Mouse (Mus musculus): ENCODE measurements around the gene Ifnl2. TPM values are rescaled to one million over a fixed set of nuclear protein-coding genes. Genes with fewer than 3 reads are reported as not detected.

Gene Ifnl2
- polyA plus RNA-seq (2015; fragmentation: Illumina TruSeq; extraction: RNeasy Lipid Tissue Mini Kit (QIAGEN cat#74804); ENCODE audit: low read depth, low replicate concordance) = not detected

DNA sequence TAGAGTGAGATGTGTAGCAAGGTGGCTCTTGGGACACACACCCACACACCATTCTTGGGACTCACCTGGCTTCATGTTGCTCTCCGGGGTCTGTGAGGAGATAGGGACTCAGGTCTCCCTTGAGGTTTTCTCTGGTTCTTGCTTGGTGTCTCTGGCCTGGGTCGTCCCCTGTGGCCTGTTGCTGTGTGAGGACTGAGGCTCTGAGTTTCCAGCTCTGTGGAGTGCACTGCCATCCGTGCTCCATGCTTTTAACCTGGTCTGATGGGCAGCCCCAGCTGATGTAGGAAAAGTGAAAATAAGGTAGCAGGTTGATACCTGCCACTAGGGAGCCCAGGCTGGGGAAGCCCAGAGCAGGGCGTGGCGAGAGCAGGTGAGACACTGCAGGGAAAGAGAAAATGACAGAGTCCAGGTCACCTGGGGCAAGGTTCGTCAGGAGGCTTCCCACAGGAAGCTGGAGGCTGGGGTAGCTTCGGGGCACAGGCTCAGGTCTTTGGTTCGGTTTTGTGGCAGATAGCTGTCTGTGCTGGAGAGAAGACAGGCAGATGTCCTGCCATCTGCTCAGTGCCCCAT is at the start of gene Ifnl2:
TSS of gene Ifnl2 (minus strand) at position 51 of the 570 bp plus-strand sequence.

DNA sequence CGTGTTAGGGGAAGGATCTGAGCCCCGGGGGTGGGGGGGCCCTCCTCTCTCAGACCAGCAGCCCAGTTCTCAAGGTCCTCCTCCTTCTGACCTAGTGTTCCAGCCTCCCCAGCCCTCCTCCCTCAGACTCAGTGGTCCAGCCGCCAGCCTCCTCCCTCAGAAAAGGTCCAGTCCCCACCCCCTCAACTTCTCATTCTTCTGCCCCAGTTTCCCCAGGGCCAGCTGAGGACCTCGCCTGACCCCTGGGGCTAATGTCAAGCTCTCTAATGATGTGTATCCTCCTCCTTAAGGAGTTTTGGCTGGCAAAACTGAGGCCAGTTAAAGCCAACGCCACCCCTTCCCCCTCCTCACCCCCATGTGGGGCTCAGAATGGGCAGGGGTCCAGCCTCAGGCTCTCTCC is 36.9 kb upstream of the Ifnl2 start, which contains the start of gene Nccrp1:
TSS of gene Nccrp1 (minus strand) at position 101 of the 400 bp plus-strand sequence.

DNA sequence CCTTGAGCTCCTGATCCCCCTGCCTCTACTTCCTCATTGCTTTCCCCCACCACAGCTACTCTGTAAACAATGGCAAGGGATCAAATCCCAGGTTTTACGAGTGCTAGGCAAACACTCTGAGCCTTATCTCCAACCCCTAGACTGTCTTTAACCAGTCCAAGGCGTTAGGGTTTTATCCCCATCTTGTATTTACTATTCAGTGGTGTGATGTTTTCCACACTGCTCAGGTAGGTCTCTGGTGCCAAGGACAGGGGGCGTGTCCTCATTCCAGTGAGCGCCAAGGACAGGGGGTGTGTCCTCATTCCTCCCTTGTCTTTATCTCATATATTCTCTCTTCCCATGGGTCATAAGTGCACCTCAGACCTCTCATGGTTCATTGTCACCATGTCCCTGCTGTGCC is 30.3 kb upstream of the Ifnl2 start, which contains the start of gene Sycn:
TSS of gene Sycn (plus strand) at position 360 of the 400 bp plus-strand sequence.

DNA sequence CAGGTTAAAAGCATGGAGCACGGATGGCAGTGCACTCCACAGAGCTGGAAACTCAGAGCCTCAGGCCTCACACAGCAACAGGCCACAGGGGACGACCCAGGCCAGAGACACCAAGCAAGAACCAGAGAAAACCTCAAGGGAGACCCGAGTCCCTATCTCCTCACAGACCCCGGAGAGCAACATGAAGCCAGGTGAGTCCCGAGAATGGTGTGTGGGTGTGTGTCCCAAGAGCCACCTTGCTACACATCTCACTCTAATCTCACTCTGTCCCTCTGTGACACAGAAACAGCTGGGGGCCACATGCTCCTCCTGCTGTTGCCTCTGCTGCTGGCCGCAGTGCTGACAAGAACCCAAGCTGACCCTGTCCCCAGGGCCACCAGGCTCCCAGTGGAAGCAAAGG is 12.3 kb upstream of the Ifnl2 start, which contains the start of gene Ifnl3:
TSS of gene Ifnl3 (plus strand) at position 301 of the 400 bp plus-strand sequence.

Other genes with a start within 250 kb of the Ifnl2 start
- 47.8 TPM for gene Eid2, start 242.6 kb downstream of the Ifnl2 start, polyA plus RNA-seq (2015; fragmentation: Illumina TruSeq; extraction: RNeasy Lipid Tissue Mini Kit (QIAGEN cat#74804); ENCODE audit: low read depth, low replicate concordance)
- 25.0 TPM for gene Eid2b, start 232.7 kb downstream of the Ifnl2 start, polyA plus RNA-seq (2015; fragmentation: Illumina TruSeq; extraction: RNeasy Lipid Tissue Mini Kit (QIAGEN cat#74804); ENCODE audit: low read depth, low replicate concordance)
- gene Selenov, start 219.3 kb downstream of the Ifnl2 start, polyA plus RNA-seq (2015; fragmentation: Illumina TruSeq; extraction: RNeasy Lipid Tissue Mini Kit (QIAGEN cat#74804); ENCODE audit: low read depth, low replicate concordance) = 0.74 TPM
- gene Dll3, start 208.2 kb downstream of the Ifnl2 start, polyA plus RNA-seq (2015; fragmentation: Illumina TruSeq; extraction: RNeasy Lipid Tissue Mini Kit (QIAGEN cat#74804); ENCODE audit: low read depth, low replicate concordance) = 1.0 TPM
- gene Timm50, start 198.4 kb downstream of the Ifnl2 start, polyA plus RNA-seq (2015; fragmentation: Illumina TruSeq; extraction: RNeasy Lipid Tissue Mini Kit (QIAGEN cat#74804); ENCODE audit: low read depth, low replicate concordance) = 48.9 TPM
- 94.6 TPM for gene Supt5, start 171.7 kb downstream of the Ifnl2 start, polyA plus RNA-seq (2015; fragmentation: Illumina TruSeq; extraction: RNeasy Lipid Tissue Mini Kit (QIAGEN cat#74804); ENCODE audit: low read depth, low replicate concordance)
- 704 TPM for gene Rps16, start 159.8 kb downstream of the Ifnl2 start, polyA plus RNA-seq (2015; fragmentation: Illumina TruSeq; extraction: RNeasy Lipid Tissue Mini Kit (QIAGEN cat#74804); ENCODE audit: low read depth, low replicate concordance)
- gene Plekhg2, start 137.9 kb downstream of the Ifnl2 start, polyA plus RNA-seq (2015; fragmentation: Illumina TruSeq; extraction: RNeasy Lipid Tissue Mini Kit (QIAGEN cat#74804); ENCODE audit: low read depth, low replicate concordance) = 4.3 TPM
- 2.7 TPM for gene Zfp36, start 130.2 kb downstream of the Ifnl2 start, polyA plus RNA-seq (2015; fragmentation: Illumina TruSeq; extraction: RNeasy Lipid Tissue Mini Kit (QIAGEN cat#74804); ENCODE audit: low read depth, low replicate concordance)
- 31.3 TPM for gene Med29, start 117.7 kb downstream of the Ifnl2 start, polyA plus RNA-seq (2015; fragmentation: Illumina TruSeq; extraction: RNeasy Lipid Tissue Mini Kit (QIAGEN cat#74804); ENCODE audit: low read depth, low replicate concordance)
- gene Paf1, start 117.5 kb downstream of the Ifnl2 start, polyA plus RNA-seq (2015; fragmentation: Illumina TruSeq; extraction: RNeasy Lipid Tissue Mini Kit (QIAGEN cat#74804); ENCODE audit: low read depth, low replicate concordance) = 102 TPM
- 4.6 TPM for gene Gmfg, start 73.0 kb downstream of the Ifnl2 start, polyA plus RNA-seq (2015; fragmentation: Illumina TruSeq; extraction: RNeasy Lipid Tissue Mini Kit (QIAGEN cat#74804); ENCODE audit: low read depth, low replicate concordance)
- gene Lrfn1, start 58.5 kb downstream of the Ifnl2 start, polyA plus RNA-seq (2015; fragmentation: Illumina TruSeq; extraction: RNeasy Lipid Tissue Mini Kit (QIAGEN cat#74804); ENCODE audit: low read depth, low replicate concordance) = 38.2 TPM
- not detected for gene Ifnl3, start 12.4 kb upstream of the Ifnl2 start, polyA plus RNA-seq (2015; fragmentation: Illumina TruSeq; extraction: RNeasy Lipid Tissue Mini Kit (QIAGEN cat#74804); ENCODE audit: low read depth, low replicate concordance)
- gene Sycn, start 30.4 kb upstream of the Ifnl2 start, polyA plus RNA-seq (2015; fragmentation: Illumina TruSeq; extraction: RNeasy Lipid Tissue Mini Kit (QIAGEN cat#74804); ENCODE audit: low read depth, low replicate concordance) = not detected
- gene Nccrp1, start 36.8 kb upstream of the Ifnl2 start, polyA plus RNA-seq (2015; fragmentation: Illumina TruSeq; extraction: RNeasy Lipid Tissue Mini Kit (QIAGEN cat#74804); ENCODE audit: low read depth, low replicate concordance) = not detected
- 37.9 TPM for gene Samd4b, start 87.7 kb upstream of the Ifnl2 start, polyA plus RNA-seq (2015; fragmentation: Illumina TruSeq; extraction: RNeasy Lipid Tissue Mini Kit (QIAGEN cat#74804); ENCODE audit: low read depth, low replicate concordance)
- 6.6 TPM for gene Pak4, start 87.7 kb upstream of the Ifnl2 start, polyA plus RNA-seq (2015; fragmentation: Illumina TruSeq; extraction: RNeasy Lipid Tissue Mini Kit (QIAGEN cat#74804); ENCODE audit: low read depth, low replicate concordance)
- gene Acp7, start 120.9 kb upstream of the Ifnl2 start, polyA plus RNA-seq (2015; fragmentation: Illumina TruSeq; extraction: RNeasy Lipid Tissue Mini Kit (QIAGEN cat#74804); ENCODE audit: low read depth, low replicate concordance) = 1.3 TPM
- 15.8 TPM for gene Fbxo27, start 182.4 kb upstream of the Ifnl2 start, polyA plus RNA-seq (2015; fragmentation: Illumina TruSeq; extraction: RNeasy Lipid Tissue Mini Kit (QIAGEN cat#74804); ENCODE audit: low read depth, low replicate concordance)
- 3.3 TPM for gene Fbxo17, start 206.3 kb upstream of the Ifnl2 start, polyA plus RNA-seq (2015; fragmentation: Illumina TruSeq; extraction: RNeasy Lipid Tissue Mini Kit (QIAGEN cat#74804); ENCODE audit: low read depth, low replicate concordance)
- 126 TPM for gene Mrps12, start 231.4 kb upstream of the Ifnl2 start, polyA plus RNA-seq (2015; fragmentation: Illumina TruSeq; extraction: RNeasy Lipid Tissue Mini Kit (QIAGEN cat#74804); ENCODE audit: low read depth, low replicate concordance)
- gene Sars2, start 231.5 kb upstream of the Ifnl2 start, polyA plus RNA-seq (2015; fragmentation: Illumina TruSeq; extraction: RNeasy Lipid Tissue Mini Kit (QIAGEN cat#74804); ENCODE audit: low read depth, low replicate concordance) = 12.4 TPM
- gene Ccer2, start 245.7 kb upstream of the Ifnl2 start, polyA plus RNA-seq (2015; fragmentation: Illumina TruSeq; extraction: RNeasy Lipid Tissue Mini Kit (QIAGEN cat#74804); ENCODE audit: low read depth, low replicate concordance) = 3.2 TPM